Mouse (Mus musculus) limb, embryonic 10.5 days (tissue): Measurements from ENCODE around the gene Pcyt1a. TPM values are rescaled to one million over a fixed set of nuclear protein-coding genes. Genes with fewer than 3 reads are reported as not detected.

Source experiments
- DNase-seq: peaks from one replicate; pipeline ENCODE4 v3.0.0-alpha.2; 2017; ENCODE audit warnings: low spot score
- H3K27ac ChIP-seq: fragments of 300-500 bp; sonication (generic); 2 replicates; pipeline ENCODE4 v1.5.1; 2016; ENCODE audit warnings: mild to moderate bottlenecking
- H3K27me3 ChIP-seq: fragments of 300-500 bp; sonication (generic); 2 replicates; pipeline ENCODE4 v1.6.1; 2016; ENCODE audit warnings: low read depth, mild to moderate bottlenecking; ENCODE audit not compliant: poor library complexity, severe bottlenecking
- H3K36me3 ChIP-seq: fragments of 300-500 bp; sonication (generic); 2 replicates; pipeline ENCODE4 v1.6.1; 2016; ENCODE audit warnings: mild to moderate bottlenecking, moderate library complexity
- H3K4me1 ChIP-seq: fragments of 300-500 bp; sonication (generic); 2 replicates; pipeline ENCODE4 v1.6.1; 2016
- H3K4me3 ChIP-seq: fragments of 300-500 bp; sonication (generic); 2 replicates; pipeline ENCODE4 v1.5.1; 2016; ENCODE audit warnings: mild to moderate bottlenecking, moderate library complexity
- H3K9me3 ChIP-seq: fragments of 300-500 bp; sonication (generic); replicated peaks from 2 replicates; pipeline ENCODE4 v1.6.1; 2016; ENCODE audit warnings: mild to moderate bottlenecking
- WGBS: fragments of 180-500 bp; shearing (Covaris S2); methylation state at CpG from one replicate; pipeline ENCODE4 v1.1.7; 2016; 5-methylcytosine and 5-hydroxymethylcytosine counted together
- polyA plus RNA-seq: library from polyadenylated mRNA; unstranded; fragments of >200 nt; fragmentation: Nextera tagmentation; extraction: Ambion mirVana; gene quantifications from 2 replicates; pipeline ENCODE4 v1.2.1, GENCODE M21; 2016

Gene Pcyt1a
- polyA plus RNA-seq, 1 experiment from 2014 or later: 38.6 TPM

GRCm38 (mm10) chr16:32509066-32509942, 78.6 kb downstream of the Pcyt1a start:
- H3K9me3 ChIP-seq: no peaks in the 10 kb centered on the region
- no peaks in the 10 kb centered on the region for H3K36me3 ChIP-seq
- H3K4me3 ChIP-seq: no peak overlapping the region
- no peaks in the 10 kb centered on the region for H3K27me3 ChIP-seq
- 59% methylated on average over 9 of the region's 9 CpGs for WGBS
- DNase-seq: no peak
- peak overlapping the region; percentile 64 for H3K27ac ChIP-seq
- H3K4me1 ChIP-seq: peaks cover 42% of the 10 kb centered on the region

- peak overlapping the region; percentile 64 for H3K27ac ChIP-seq
- no peak overlapping the region for H3K4me3 ChIP-seq
- WGBS: 74% methylated on average over 18 of the region's 18 CpGs
- H3K4me1 ChIP-seq: peaks cover 50% of the 10 kb centered on the region
- no peaks in the 10 kb centered on the region for H3K9me3 ChIP-seq
- no peak for DNase-seq
- no peaks in the 10 kb centered on the region for H3K27me3 ChIP-seq
- H3K36me3 ChIP-seq: no peaks in the 10 kb centered on the region
Measured at GRCm38 (mm10) chr16:32510399-32511337, 79.9 kb downstream of the Pcyt1a start.

- Histone ChIP-seq H3K27me3 (no peaks in the 10 kb centered on the region), H3K27ac (peak overlapping the region; percentile 64), H3K36me3 (no peaks in the 10 kb centered on the region), H3K4me1 (peaks cover 57% of the 10 kb centered on the region), H3K4me3 (no peak overlapping the region), H3K9me3 (no peaks in the 10 kb centered on the region)
- WGBS: 77% methylated on average over 3 of the region's 3 CpGs
- no peak for DNase-seq
Measured at GRCm38 (mm10) chr16:32511338-32511734, 80.6 kb downstream of the Pcyt1a start.

- H3K27ac ChIP-seq: peak overlapping the region; percentile 64
- WGBS: 93% methylated on average over 8 of the region's 8 CpGs
- no peaks in the 10 kb centered on the region for H3K36me3 ChIP-seq
- peaks cover 63% of the 10 kb centered on the region for H3K4me1 ChIP-seq
- no peak overlapping the region for H3K4me3 ChIP-seq
- no peak for DNase-seq
- no peaks in the 10 kb centered on the region for H3K9me3 ChIP-seq
- no peaks in the 10 kb centered on the region for H3K27me3 ChIP-seq
Measured at GRCm38 (mm10) chr16:32511827-32512490, 81.2 kb downstream of the Pcyt1a start.

GRCm38 (mm10) chr16:32512921-32513320, 82.2 kb downstream of the Pcyt1a start:
- H3K27ac ChIP-seq: peak overlapping the region; percentile 78
- no peaks in the 10 kb centered on the region for H3K9me3 ChIP-seq
- peaks cover 63% of the 10 kb centered on the region for H3K4me1 ChIP-seq
- H3K36me3 ChIP-seq: no peaks in the 10 kb centered on the region
- 87% methylated on average over 3 of the region's 3 CpGs for WGBS
- no peak overlapping the region for H3K4me3 ChIP-seq
- H3K27me3 ChIP-seq: no peaks in the 10 kb centered on the region
- no peak for DNase-seq

GRCm38 (mm10) chr16:32513401-32513800, 82.7 kb downstream of the Pcyt1a start:
- Histone ChIP-seq H3K36me3 (no peaks in the 10 kb centered on the region), H3K27ac (peak overlapping the region; percentile 78), H3K4me3 (no peak overlapping the region), H3K9me3 (no peaks in the 10 kb centered on the region), H3K27me3 (no peaks in the 10 kb centered on the region), H3K4me1 (peaks cover 63% of the 10 kb centered on the region)
- no peak for DNase-seq
- 90% methylated on average over 6 of the region's 6 CpGs for WGBS

- peak overlapping the region; percentile 78; the same call in 1 of the 2 replicates for H3K27ac ChIP-seq
- no peak for DNase-seq
- H3K4me1 ChIP-seq: peaks cover 61% of the 10 kb centered on the region
- WGBS: 90% methylated on average over 6 of the region's 6 CpGs
- no peaks in the 10 kb centered on the region for H3K27me3 ChIP-seq
- no peak overlapping the region for H3K4me3 ChIP-seq
- no peaks in the 10 kb centered on the region for H3K9me3 ChIP-seq
- H3K36me3 ChIP-seq: no peaks in the 10 kb centered on the region
Measured at GRCm38 (mm10) chr16:32513948-32514347, 83.2 kb downstream of the Pcyt1a start.

- WGBS: 19% methylated on average over 21 of the region's 21 CpGs
- peaks cover 44% of the 10 kb centered on the region for H3K4me1 ChIP-seq
- H3K27ac ChIP-seq: peak overlapping the region; percentile 92
- H3K36me3 ChIP-seq: no peaks in the 10 kb centered on the region
- H3K27me3 ChIP-seq: no peaks in the 10 kb centered on the region
- H3K4me3 ChIP-seq: peak overlapping the region; percentile 36
- no peaks in the 10 kb centered on the region for H3K9me3 ChIP-seq
- DNase-seq: peak; percentile 82
Measured at GRCm38 (mm10) chr16:32516006-32516962, 85.6 kb downstream of the Pcyt1a start.

GRCm38 (mm10) chr16:32517785-32518481, 87.2 kb downstream of the Pcyt1a start:
- 86% methylated on average over 12 of the region's 12 CpGs for WGBS
- no peak overlapping the region for H3K27ac ChIP-seq
- no peaks in the 10 kb centered on the region for H3K36me3 ChIP-seq
- peaks cover 37% of the 10 kb centered on the region for H3K4me1 ChIP-seq
- H3K27me3 ChIP-seq: no peaks in the 10 kb centered on the region
- H3K4me3 ChIP-seq: no peak overlapping the region
- DNase-seq: no peak
- no peaks in the 10 kb centered on the region for H3K9me3 ChIP-seq

GRCm38 (mm10) chr16:32519656-32520371, 89.1 kb downstream of the Pcyt1a start:
- no peak for DNase-seq
- Histone ChIP-seq H3K9me3 (no peaks in the 10 kb centered on the region), H3K4me1 (peaks cover 32% of the 10 kb centered on the region), H3K36me3 (no peaks in the 10 kb centered on the region), H3K27me3 (no peaks in the 10 kb centered on the region), H3K27ac (0 out of 2 replicates have a peak overlapping the region, but pooled peaks have one; percentile 32), H3K4me3 (no peak overlapping the region)
- WGBS: 85% methylated on average over 15 of the region's 15 CpGs

GRCm38 (mm10) chr16:32520372-32520748, 89.6 kb downstream of the Pcyt1a start:
- H3K36me3 ChIP-seq: no peaks in the 10 kb centered on the region
- H3K27me3 ChIP-seq: no peaks in the 10 kb centered on the region
- 0 out of 2 replicates have a peak overlapping the region, but pooled peaks have one; percentile 32 for H3K27ac ChIP-seq
- WGBS: 68% methylated on average over 9 of the region's 9 CpGs
- no peaks in the 10 kb centered on the region for H3K9me3 ChIP-seq
- no peak overlapping the region for H3K4me3 ChIP-seq
- peaks cover 27% of the 10 kb centered on the region for H3K4me1 ChIP-seq
- no peak for DNase-seq
